Mouse (Mus musculus) Muller cell, postnatal 12 days (primary cell): Measurements from ENCODE around the gene Lgmn.

Experiments
- DNase-seq: peaks from one replicate; pipeline ENCODE4 v3.0.0-alpha.2; 2015; ENCODE audit errors: inconsistent ontology term

The Lgmn gene

DNA sequence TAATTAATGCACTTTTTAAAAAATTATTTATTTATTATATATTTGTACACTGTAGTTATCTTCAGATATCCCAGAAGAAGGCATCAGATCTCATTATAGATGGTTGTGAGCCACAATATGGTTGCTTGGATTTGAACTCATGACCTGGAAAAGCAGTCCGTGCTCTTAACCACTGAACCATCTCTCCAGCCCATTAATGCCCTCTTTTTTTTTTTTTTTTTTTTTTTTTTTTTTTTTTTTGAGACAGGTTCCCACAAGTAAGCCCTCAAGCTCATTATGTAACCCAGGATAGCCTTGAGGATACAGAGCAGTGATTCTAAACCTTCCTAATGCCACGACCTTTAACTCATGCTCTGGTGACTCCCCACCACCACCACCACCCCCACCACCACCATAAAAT, 48.5 kb downstream of the Lgmn start:
- DNase-seq, result no peak

DNA sequence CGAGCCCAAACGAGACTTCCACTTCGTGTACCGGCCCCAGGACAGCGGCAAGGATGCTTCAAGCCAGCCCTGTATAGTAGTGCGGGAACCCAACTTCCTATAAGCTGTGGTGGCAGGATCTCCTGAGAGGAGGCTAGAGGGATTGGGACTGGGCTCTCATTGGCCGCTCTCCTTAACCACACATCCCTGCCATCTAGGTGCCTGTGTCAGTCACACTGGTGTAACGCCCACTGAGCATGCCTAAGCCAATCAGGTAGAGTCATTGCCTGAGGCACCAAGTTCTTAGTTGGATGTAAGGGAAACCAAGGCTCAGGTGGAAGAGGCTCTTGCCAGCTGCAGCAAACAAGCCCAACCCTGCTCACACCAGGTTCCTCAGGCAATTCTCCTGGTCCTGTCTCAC, 49.6 kb downstream of the Lgmn start:
- no peak for DNase-seq

DNA sequence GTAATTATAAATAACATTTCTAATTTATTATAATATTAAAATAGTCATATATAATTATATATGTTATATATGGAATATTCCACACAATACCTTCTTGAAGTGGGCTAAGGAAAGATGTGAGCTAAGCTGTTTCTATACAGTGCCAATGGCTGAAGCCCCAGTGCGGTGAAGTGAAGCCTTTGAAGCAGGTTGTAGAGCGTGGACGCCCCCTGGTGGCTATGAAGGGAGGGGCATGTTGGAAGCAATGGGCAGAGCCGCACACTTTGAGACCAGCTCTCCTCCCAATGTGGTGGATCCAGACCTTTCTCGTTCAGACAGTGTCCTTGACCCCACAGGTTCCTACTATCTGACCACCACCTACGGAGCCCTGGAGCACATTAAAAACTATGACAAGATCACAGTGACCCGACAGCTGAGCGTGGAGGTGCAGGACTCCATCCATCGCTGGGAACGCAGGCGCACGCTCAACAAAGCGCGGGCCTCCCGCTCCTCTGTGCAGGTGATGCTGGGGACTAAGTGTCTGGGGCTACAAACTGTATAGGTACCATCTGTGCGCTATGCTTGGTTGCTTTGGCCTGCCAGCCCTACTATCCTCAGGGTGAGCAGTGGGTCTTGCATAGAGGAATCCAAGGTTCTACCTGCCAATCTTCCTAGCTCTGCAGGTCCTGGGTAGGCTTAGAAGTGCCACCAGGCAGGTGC, 52.2 kb downstream of the Lgmn start:
- DNase-seq, result peak; percentile 78

DNA sequence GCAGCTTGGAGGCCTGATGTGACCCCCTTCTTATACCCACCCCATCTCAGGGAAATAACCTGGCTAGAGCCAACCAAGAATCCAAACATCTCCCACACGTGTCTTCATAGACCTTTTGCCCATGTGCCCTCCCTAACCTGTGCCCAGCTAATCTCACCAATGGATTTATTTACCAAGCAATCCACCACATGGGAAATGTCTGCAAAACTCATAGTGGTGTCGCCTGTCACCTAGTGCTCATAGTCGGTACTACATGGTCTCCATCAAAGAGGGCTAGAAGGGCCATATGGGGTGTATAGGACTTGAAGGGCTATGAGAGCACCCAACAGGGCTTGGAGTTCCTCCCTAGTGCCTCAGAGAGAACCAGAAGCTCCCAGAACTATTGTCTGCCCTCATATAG, 54.8 kb downstream of the Lgmn start:
- DNase-seq, result peak; percentile 28

DNA sequence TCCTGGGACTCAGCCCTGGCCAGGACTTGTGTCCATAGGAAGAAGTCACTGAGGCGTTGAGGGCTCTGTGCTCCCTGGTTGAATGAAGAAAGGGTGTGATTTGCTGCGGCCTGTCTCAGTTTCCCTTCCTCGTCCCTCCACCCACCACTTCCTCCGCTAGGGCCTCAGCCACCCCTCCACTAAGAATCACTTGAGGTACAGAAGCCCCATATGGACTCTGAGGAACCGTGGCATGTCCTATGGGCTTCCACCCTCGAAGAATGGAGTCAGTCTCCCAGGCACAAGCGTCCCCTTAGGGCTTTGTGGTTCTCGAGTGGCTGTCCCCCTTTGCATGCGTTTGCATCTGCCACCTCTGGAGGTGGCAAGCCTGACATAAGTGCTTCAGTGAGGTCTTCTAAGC, 56.3 kb downstream of the Lgmn start:
- DNase-seq, result no peak

DNA sequence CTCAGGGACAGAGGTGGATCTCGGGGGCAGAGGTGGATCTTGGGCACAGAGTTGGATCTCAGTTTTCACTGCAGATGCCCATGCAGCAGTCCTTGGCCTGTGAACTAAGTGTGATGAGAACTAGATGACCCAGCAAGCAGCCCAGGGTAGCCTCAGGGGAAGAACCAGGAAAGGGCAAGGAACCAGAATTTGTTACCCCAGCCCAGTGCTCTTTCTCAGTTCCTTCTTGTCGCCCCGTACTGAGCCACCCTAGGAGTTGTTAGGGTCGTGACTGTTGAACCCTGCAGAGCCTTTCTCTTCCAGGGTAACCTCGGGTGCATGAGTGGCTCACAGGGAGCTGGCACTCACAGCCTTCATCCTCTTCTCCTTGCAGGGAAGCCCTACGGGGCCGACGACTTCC, 57.4 kb downstream of the Lgmn start:
- DNase-seq, result no peak

DNA sequence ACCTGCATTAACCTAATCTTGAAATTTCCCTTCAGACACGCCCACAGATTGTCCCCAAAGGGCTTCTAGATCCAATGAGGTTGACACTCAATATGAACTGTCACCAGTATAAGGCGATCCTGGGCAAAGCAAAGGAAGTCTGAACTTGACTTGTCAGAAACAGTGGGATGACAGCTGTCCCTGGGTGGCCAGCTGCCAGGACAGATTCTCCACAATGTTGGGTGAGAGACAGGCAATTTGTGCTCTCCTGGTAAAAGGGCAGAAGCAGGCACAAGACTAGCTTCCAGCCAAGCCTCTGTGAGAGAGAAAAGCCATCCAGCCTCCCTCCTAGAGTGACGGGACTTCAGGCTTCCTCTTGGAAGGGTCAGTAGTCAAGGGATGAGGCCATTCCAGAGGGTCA, 67.3 kb downstream of the Lgmn start:
- no peak for DNase-seq

DNA sequence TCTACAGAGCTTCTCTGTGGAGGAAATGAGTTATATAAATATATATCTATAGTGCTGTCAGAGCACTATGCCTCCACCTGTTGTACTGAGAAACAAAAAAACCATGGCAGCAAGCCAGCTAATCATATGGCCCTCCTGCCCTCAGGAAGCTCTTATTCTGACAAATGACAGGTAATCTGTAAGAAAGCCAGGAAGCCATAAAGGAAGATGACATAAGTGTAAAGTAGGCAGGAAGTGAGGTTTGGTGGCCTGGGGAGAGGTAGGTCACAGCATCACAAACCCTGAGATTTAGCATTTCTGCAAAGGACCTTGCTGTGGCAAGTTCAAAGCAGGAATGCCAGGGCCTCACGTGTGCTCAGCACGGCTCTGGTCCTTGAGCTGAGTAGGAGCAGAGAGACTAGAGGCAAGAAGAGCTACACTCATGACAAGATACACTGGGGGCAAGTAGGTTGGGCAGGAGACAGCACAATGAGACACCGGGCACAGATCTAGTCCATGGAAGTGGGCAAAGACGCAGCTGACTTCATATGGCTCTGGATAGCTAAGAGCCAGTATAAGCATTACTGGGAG, 68.6 kb downstream of the Lgmn start:
- DNase-seq, result no peak

DNA sequence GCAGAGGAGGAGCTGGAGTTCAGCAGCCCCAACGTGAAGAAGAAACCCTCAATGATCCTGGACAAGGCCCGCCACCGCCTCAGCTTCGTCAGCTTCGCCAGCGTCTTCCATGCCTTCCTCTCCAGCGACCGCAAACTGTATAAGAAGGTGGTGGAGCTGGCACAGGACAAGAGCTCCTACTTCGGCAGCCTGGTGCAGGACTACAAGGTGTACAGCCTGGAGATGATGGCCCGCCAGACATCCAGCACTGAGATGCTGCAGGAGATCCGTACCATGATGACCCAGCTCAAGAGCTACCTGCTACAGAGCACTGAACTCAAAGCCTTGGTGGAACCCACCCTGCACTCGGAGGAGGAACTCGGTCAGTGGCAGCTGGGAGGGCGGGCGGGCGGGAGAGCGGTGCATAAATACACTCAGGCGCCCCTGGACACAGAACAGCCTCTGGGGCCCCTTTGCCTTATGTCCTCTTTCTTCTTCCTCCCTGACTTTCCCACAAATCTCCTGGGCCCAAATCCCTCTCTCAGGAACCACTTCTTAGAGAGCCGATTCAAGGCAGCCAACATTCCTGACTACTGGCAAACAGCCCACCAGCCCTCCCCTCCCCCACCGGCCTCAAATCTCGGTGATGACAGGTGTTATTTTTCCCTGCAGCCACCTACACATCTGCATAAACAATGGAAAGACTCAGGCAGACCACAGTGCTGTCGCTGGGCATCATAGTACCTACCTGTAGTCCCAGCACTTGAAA, 70.0 kb downstream of the Lgmn start:
- no peak for DNase-seq

DNA sequence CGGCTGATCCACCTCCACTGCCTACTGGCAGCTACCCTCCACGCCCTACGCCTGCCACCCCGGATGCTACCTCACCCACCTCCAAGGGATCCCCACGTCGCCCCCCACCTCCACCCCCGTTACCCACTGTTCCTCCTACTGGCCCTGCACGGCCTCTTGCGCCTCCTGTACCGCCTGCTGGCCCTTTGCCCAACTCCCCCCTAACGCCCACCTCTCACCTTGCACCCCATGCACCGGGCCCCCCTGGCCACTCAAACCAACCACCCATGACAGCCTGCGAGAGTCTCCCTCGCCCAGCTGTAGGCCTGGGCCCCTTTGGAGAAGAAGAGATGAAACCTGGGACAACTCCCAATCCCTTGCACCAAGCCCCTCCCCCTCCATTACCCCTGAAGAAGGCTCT, 71.1 kb downstream of the Lgmn start:
- DNase-seq, result no peak

DNA sequence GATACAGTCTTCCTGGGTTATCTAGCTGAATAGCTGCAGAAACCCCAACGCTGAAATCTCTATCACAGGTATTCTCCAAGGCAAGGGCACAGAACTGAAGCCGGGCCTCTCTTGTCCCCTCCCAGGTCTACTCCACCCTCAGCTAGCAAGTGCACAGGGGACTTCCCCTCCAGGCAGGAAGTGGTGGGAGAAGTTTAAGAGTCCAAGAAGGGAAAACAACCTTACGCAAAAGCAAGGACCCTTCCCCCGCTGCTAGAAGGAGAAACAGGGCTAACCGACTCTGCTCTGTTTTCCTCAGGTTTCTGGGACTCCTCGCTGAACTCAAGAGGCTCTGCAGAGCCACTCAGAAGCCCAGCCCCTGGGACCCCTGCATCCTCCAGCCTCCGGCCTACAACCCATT, 71.5 kb downstream of the Lgmn start:
- DNase-seq, result no peak

DNA sequence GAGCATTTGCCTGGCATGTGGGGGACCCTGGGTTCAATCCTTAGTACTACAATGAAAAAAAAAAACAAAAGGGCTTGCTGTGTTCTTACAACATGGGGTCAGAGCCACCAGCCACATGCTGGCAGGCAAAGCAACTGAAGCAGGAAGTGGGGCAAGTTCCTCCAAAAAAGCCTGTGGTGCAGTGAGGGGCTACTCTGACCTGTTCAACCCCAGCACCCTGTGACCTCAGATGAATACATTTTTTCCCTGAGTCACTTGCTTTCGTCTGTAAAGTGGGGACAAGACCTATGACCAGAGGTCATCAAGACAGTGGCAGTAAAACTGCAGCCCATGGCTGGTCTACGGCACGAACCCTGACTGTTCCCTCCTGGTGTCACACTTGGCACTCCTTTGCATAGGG, 72.5 kb downstream of the Lgmn start:
- no peak for DNase-seq

DNA sequence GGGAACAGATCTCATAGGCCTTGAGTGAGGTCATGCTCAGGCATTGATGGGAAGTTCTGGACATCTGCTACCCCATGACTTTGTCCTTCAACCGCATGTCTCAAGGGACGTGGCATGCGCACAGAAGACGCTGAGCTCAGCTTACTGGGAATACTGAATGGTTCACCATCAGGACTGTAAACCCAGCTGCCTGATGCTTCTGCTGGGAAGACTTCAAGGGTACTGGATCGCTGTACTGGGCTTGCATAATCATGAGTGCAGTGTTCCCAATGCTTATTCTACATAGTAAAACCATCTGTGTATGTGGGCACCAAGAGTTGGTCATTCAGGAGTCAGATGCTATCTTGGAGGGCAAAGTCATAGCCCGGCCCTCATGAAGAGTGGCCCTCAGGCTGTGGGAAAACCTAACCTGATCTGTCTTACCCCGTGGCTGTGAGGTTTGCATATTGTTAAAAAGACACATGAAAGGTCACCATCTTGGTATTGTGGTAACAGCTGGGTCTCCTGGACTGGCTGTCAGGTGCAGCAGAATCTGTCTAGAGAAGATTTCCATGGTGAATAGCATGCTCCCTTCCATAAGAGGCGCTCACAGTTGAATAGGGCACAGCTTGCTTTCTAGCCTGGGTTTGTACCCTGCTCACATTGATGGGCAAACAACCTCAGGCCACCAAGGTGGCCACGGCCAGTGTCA, 73.3 kb downstream of the Lgmn start:
- DNase-seq, result no peak

DNA sequence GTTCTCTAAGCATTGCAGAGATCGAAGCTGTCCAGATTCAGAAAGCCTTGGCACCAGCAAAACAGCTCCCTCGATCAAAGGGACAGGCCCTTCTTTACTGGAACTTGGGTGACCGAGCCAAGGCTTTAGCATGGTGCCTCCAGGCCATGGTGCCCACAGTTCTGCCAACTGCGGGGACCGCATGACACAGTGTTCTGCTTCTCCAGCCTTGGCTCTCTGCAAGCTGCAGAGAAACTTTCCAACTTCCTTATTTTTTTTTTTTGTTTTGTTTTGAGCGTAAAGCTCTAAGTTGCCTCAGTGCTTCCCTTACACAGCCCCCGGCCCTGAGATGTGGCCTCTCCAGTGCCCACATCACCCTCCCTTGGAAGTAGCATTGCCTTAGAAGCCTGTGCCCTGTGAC, 74.6 kb downstream of the Lgmn start:
- no peak for DNase-seq

DNA sequence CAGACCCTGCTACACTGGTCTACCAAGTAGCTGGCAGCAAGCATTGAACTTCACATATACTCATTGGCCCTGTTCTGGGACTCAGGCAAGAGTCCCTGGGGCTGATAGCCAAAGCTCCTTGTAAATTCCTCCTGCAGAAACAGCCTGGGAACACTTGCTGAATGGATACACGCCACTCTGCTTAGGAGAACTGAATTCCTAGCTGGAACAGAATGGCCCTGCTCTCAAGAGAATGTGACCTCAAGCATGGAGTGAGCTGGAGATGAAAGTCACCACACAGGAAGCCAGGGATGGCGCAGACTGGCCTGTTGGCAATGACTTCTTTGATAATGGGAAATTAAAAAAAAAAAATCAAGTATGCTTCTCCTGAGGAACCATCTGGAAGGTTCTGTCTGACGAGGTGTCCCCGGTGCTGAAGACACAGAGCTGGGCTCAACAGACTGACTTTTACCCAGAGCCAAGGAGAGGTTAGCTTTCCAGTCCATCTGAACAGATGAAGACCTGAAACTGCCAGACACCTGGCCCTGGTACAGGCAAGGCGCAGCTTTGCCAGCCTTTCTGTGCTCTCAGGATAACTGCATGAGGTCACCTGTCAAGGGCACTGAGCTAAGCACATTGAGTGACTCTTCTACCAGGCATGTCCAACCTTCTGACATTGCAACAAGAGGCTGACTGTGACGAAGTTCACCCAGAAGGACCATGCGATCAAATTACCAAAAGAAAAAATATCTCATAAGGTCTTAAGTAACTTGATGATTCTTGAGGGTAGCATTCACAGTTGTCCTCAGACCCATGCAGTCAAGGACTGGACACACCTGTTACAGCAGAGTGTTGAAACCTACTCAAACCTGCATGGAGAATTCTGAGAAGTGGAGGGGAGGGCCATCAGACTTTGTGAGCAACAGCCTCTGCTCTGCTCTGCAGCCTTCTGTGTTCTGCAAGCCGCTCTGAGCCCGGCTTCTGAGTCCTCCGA, 78.1 kb downstream of the Lgmn start:
- no peak for DNase-seq

DNA sequence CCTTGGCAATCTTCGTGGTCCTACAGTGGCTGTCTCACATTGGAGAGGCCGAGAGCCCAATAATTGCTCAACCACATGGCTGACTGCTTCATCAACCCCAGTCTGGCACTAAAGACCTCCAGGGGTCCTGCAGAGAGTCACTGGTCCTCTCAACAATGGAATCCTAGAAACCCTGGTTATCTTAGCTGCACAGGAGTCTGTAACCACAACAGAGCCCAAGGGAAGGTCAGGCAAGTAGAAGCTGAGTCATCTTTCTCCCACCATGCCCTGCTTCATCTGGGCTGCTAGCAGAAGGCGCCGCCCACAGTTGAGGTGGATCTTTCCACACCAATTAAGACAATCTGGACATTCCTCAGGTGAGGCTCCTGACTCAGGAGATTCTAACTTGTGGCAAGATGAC, 80.2 kb downstream of the Lgmn start:
- peak; percentile 34 for DNase-seq

DNA sequence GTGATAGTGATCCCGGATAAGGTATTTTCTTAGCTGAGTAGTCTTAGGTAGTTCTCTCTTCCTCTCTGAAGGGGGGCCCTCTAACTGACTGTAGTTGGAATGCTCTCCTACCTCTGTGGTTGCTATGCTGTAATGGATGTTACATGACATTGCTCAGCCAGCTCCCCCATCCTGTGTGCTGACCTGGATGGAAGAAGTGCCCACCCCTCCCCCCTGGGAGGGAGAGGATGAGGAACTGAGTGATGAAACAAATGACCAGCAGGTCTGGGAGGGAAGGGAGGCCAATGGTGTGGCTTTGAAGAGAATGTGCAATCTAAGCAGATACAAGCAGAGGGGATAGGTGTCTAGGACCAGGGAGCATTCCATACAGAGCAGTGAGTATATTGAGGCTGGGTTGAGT, 82.8 kb downstream of the Lgmn start:
- no peak for DNase-seq

DNA sequence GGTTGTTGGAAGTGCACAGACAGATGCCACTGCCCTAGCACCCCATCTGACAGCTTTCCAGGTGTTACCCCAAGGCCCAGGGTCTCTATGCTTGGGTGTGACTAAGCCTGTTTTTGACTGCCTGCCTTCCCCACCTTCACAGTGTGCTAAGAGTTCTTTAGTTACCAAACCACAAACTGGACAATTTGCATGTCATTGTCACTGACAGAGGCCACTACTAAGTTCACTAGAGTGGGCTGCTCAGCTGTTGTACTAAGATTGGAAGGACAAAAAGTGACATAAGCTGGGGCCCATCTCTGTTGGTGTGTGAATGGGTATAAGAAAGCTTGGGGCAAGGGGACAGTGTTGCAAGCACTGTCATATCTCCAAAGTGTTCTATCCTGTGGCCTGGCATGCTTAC, 83.8 kb downstream of the Lgmn start:
- no peak for DNase-seq

DNA sequence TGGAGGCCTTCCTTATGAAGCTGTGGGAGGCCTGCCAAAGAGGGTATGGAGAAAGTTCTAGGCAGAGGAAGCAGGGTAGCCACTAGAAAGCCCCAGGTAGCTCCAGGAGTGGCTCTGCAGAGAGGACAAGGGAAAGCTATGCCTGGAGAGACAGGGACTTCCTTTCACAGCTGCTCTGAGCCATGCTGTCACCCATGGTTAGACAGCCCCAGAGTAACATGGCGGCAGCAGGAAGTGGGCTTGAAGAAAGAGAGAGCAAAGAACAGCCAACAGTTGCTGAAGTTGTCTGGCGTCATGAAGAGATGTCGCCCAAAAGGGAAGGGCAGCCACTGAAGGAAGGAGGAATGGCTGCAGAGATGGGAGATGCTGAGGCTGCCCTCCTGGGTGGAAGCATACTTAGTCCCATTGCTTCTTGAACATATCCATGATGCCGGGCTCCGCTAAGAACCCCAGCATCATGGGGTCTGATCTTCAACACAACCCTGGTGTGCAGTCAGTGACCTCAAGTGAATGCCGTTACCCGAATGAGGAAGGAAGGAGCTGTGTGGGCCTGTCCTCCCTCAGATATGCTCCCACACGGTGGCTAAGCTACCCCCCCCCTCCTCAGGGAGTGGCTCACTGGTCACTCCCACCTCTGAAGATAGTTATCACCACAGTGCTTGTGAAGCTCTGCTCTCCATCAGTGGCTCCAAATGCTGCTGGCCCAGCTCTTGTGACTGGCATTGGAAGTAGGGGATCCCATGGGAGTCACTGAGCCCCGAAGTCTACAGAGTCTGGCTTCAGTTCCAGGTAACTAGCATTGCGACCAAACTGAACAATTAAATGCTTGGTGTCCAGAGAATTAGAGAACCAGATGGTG, 85.3 kb downstream of the Lgmn start:
- DNase-seq, result no peak

DNA sequence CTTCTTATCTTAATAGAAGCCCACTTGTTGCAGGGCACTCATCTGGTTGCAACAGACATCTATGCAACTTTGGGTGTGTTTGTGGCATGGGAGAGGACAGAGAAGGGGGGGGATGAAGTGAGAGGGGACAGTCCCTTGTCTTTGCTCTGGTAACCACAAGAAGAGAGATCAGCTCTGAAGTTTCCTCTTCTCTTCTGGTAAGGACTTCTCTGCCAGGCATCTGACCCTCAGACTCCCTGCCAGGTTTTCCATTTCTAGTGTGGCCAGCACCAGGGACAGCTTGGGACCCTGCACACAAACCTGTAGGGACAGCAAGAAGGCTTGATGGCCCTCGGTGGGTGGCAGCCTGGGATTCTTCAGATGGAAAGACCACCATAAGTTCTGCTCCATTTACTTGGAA, 88.6 kb downstream of the Lgmn start:
- DNase-seq, result no peak

DNA sequence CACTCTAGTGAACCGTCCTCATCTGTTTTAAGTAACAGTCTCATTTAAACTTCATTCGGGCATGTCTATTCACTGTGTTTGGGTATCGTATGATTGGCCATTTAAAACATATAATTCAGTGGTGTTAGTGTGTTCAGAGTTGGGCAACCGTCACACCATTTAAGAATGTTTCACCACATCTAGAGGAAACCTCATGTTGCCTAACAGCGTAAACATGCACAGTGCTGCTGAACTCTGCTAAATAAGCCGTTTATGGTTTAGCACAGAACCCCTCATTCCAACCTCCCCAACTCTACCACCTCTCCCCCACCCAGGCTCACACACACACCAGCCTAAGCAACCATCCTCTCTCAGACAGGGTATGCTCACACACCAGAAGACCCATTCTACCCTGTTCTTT, 91.2 kb downstream of the Lgmn start:
- no peak for DNase-seq
